Mouse (Mus musculus) hindbrain, embryonic 15.5 days (tissue): ENCODE measurements around the gene Ppm1b. TPM values are rescaled to one million over a fixed set of nuclear protein-coding genes. Genes with fewer than 3 reads are reported as not detected.
"Not testable (repeated sequence)": the region's sequence is repeated elsewhere in the genome, so short reads cannot be mapped to it uniquely, and the experiment has no call there.

Experiments
- ATAC-seq: fragments of 200-750 bp; cut with Nextera tagmentation; 2 replicates; pipeline ENCODE4 v1.8.0; 2017; ENCODE audit warnings: low read depth, moderate number of reproducible peaks, moderate TSS enrichment; ENCODE audit not compliant: low FRiP score
- H3K27ac ChIP-seq: fragments of 300-500 bp; sonication (generic); replicated peaks from 2 replicates; pipeline ENCODE4 v1.5.1; 2015; ENCODE audit warnings: mild to moderate bottlenecking, inconsistent platforms
- H3K27me3 ChIP-seq: fragments of 300-500 bp; sonication (generic); 2 replicates; pipeline ENCODE4 v1.6.1; 2015; ENCODE audit warnings: control low read depth, inconsistent platforms
- H3K36me3 ChIP-seq: fragments of 300-500 bp; sonication (generic); 2 replicates; pipeline ENCODE4 v1.6.1; 2015; ENCODE audit warnings: control low read depth, inconsistent platforms
- H3K4me1 ChIP-seq: fragments of 300-500 bp; sonication (generic); replicated peaks from 2 replicates; pipeline ENCODE4 v1.6.1; 2015; ENCODE audit warnings: control low read depth, inconsistent platforms
- H3K4me2 ChIP-seq: fragments of 300-500 bp; sonication (generic); 2 replicates; pipeline ENCODE4 v1.6.1; 2015; ENCODE audit warnings: moderate library complexity, mild to moderate bottlenecking, inconsistent platforms
- H3K4me3 ChIP-seq: fragments of 300-500 bp; sonication (generic); 2 replicates; pipeline ENCODE4 v1.5.1; 2015; ENCODE audit warnings: mild to moderate bottlenecking, inconsistent platforms
- H3K9ac ChIP-seq: fragments of 300-500 bp; sonication (generic); 2 replicates; pipeline ENCODE4 v1.6.1; 2015; ENCODE audit warnings: inconsistent platforms
- H3K9me3 ChIP-seq: fragments of 300-500 bp; sonication (generic); 2 replicates; pipeline ENCODE4 v1.6.1; 2016; ENCODE audit warnings: control low read depth, inconsistent platforms
- WGBS: fragments of 180-500 bp; shearing (Covaris S2); methylation state at CpG from one replicate; pipeline ENCODE4 v1.1.7; 2015; 5-methylcytosine and 5-hydroxymethylcytosine counted together
- polyA plus RNA-seq: library from polyadenylated mRNA; unstranded; fragments of >200 nt; fragmentation: Nextera tagmentation; extraction: Ambion mirVana; gene quantifications from 2 replicates; pipeline ENCODE4 v1.2.1, GENCODE M21; 2015

Ppm1b gene
- polyA plus RNA-seq = 85.1 and 87.6 TPM in 2 replicates

- 33% methylated on average over 9 of the region's 9 CpGs for WGBS
- Histone ChIP-seq H3K9ac (peak within 1 kb of the TSS; percentile 50), H3K9me3 (no peaks in the 10 kb centered on the region), H3K4me3 (peak within 1 kb of the TSS; percentile 91), H3K36me3 (no peaks in the 10 kb centered on the region), H3K27ac (peak within 1 kb of the TSS; percentile 96), H3K27me3 (no peaks in the 10 kb centered on the region), H3K4me2 (peak within 1 kb of the TSS; percentile 72), H3K4me1 (peaks cover 28% of the 10 kb centered on the region)
- no peak for ATAC-seq
Observed at GRCm38 (mm10) chr17:84956441-84956840, at the start of gene Ppm1b. Gene Ppm1b, plus strand, starts transcription at chr17:84956741.

GRCm38 (mm10) chr17:84921666-84922376, 34.7 kb upstream of the Ppm1b start:
- no peak for ATAC-seq
- H3K27me3 ChIP-seq = no peaks in the 10 kb centered on the region
- 91% methylated on average over 19 of the region's 19 CpGs for WGBS
- H3K9me3 ChIP-seq = no peaks in the 10 kb centered on the region
- no peak overlapping the region for H3K4me2 ChIP-seq
- no peaks in the 10 kb centered on the region for H3K36me3 ChIP-seq
- no peak overlapping the region for H3K27ac ChIP-seq
- H3K4me1 ChIP-seq = no peaks in the 10 kb centered on the region
- H3K4me3 ChIP-seq = no peak overlapping the region
- no peak overlapping the region for H3K9ac ChIP-seq

- 88% methylated on average over 5 of the region's 5 CpGs for WGBS
- H3K27ac ChIP-seq = no peak overlapping the region
- no peak overlapping the region for H3K4me3 ChIP-seq
- H3K36me3 ChIP-seq = no peaks in the 10 kb centered on the region
- no peaks in the 10 kb centered on the region for H3K27me3 ChIP-seq
- no peaks in the 10 kb centered on the region for H3K9me3 ChIP-seq
- ATAC-seq = no peak
- no peaks in the 10 kb centered on the region for H3K4me1 ChIP-seq
- no peak overlapping the region for H3K9ac ChIP-seq
- no peak overlapping the region for H3K4me2 ChIP-seq
Observed at GRCm38 (mm10) chr17:84924779-84925178, 31.8 kb upstream of the Ppm1b start.

- no peak overlapping the region for H3K4me3 ChIP-seq
- H3K9ac ChIP-seq = no peak overlapping the region
- H3K4me1 ChIP-seq = no peaks in the 10 kb centered on the region
- no peak overlapping the region for H3K4me2 ChIP-seq
- no peak overlapping the region for H3K27ac ChIP-seq
- no peaks in the 10 kb centered on the region for H3K36me3 ChIP-seq
- no peaks in the 10 kb centered on the region for H3K9me3 ChIP-seq
- 54% methylated on average over 5 of the region's 5 CpGs for WGBS
- H3K27me3 ChIP-seq = no peaks in the 10 kb centered on the region
- no peak for ATAC-seq
Observed at GRCm38 (mm10) chr17:84926233-84926632, 30.3 kb upstream of the Ppm1b start.

DNA sequence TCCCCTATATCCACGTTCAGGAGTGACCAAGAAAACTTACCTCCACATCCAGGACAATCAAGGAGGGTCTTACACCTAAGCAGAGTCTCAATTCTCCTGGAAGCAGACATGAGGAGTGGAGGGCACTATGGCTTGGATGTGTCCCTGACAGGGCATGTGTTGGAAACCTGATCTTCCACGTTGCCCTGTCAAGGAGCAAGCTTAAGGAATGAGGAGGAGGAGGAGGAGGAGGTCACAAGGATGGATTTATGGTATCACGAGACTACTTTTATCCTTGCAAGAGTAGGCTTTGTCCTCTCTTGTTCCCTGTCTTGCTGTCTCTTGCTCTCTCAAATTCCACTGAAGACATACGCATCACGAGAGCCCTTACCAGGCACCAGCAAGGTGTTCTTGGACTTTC, 29.0 kb upstream of the Ppm1b start:
- Histone ChIP-seq H3K27ac (no peak overlapping the region), H3K4me1 (no peaks in the 10 kb centered on the region), H3K27me3 (no peaks in the 10 kb centered on the region), H3K9me3 (no peaks in the 10 kb centered on the region), H3K9ac (no peak overlapping the region), H3K4me2 (no peak overlapping the region), H3K4me3 (no peak overlapping the region), H3K36me3 (no peaks in the 10 kb centered on the region)
- no peak for ATAC-seq
- 75% methylated on average over 5 of the region's 5 CpGs for WGBS

DNA sequence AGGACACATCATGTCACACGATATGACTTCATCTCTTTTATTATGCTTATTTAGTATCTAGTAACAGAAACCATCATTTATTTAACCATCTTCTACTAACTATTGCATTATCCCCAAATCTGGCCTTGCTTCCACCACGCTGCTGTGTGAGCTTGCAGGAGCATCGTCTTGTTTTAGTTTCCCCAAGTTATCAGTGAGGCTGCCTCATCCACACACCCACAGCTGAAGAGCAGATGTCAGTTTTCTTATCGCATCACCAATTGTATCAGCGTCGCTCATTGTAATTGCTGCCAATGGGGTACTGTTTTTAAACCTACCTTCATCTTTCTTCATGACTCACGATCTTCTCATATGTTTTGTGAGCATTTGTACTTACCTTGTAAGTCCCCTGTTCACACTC, 23.6 kb upstream of the Ppm1b start:
- ATAC-seq = no peak

GRCm38 (mm10) chr17:84933968-84934367, 22.6 kb upstream of the Ppm1b start:
- Histone ChIP-seq H3K9me3 (no peaks in the 10 kb centered on the region), H3K27me3 (no peaks in the 10 kb centered on the region), H3K4me3 (no peak overlapping the region), H3K4me1 (no peaks in the 10 kb centered on the region), H3K36me3 (no peaks in the 10 kb centered on the region), H3K4me2 (no peak overlapping the region), H3K27ac (no peak overlapping the region), H3K9ac (no peak overlapping the region)
- ATAC-seq = no peak
- 67% methylated on average over 5 of the region's 5 CpGs for WGBS

More for the DNA sequence above, 23.6 kb upstream of the Ppm1b start:
- H3K4me2 ChIP-seq = no peak overlapping the region
- no peak overlapping the region for H3K4me3 ChIP-seq
- H3K27ac ChIP-seq = no peak overlapping the region
- H3K27me3 ChIP-seq = no peaks in the 10 kb centered on the region
- no peak overlapping the region for H3K9ac ChIP-seq
- no peaks in the 10 kb centered on the region for H3K9me3 ChIP-seq
- WGBS = 94% methylated on average over 7 of the region's 7 CpGs
- H3K36me3 ChIP-seq = no peaks in the 10 kb centered on the region
- H3K4me1 ChIP-seq = no peaks in the 10 kb centered on the region

DNA sequence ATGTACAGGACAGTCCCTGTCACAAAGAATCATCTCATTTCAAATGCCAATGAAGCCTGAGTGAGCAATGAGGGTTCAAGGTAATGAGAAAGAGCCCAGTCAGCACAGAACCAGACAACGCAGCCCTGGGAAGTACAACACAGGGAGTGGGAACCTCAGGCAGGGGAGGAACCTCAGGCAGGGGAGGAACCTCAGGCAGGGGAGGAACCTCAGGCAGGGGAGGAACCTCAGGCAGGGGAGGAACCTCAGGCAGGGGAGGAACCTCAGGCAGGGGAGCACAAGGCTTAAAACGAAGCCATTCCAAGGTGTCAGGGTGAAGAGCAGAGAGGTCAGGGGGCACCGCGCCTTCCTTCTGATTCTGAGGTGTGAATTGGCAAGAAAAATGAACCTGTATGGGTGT, 20.9 kb upstream of the Ppm1b start:
- not testable (repeated sequence) for H3K36me3 ChIP-seq, H3K4me1 ChIP-seq, H3K27me3 ChIP-seq, ATAC-seq, H3K9ac ChIP-seq, H3K4me2 ChIP-seq, H3K9me3 ChIP-seq, H3K27ac ChIP-seq, H3K4me3 ChIP-seq
- 64% methylated on average over 4 of the region's 4 CpGs for WGBS

- no peak for ATAC-seq
- Histone ChIP-seq H3K27ac (no peak overlapping the region), H3K9ac (no peak overlapping the region), H3K27me3 (no peaks in the 10 kb centered on the region), H3K4me2 (no peak overlapping the region), H3K9me3 (no peaks in the 10 kb centered on the region), H3K36me3 (no peaks in the 10 kb centered on the region), H3K4me1 (no peaks in the 10 kb centered on the region), H3K4me3 (no peak overlapping the region)
- WGBS = 67% methylated on average over 9 of the region's 9 CpGs
Observed at GRCm38 (mm10) chr17:84936301-84936700, 20.2 kb upstream of the Ppm1b start.

GRCm38 (mm10) chr17:84936809-84937208, 19.7 kb upstream of the Ppm1b start:
- no peaks in the 10 kb centered on the region for H3K36me3 ChIP-seq
- no peak for ATAC-seq
- no peaks in the 10 kb centered on the region for H3K4me1 ChIP-seq
- no peak overlapping the region for H3K27ac ChIP-seq
- H3K9ac ChIP-seq = no peak overlapping the region
- no peak overlapping the region for H3K4me2 ChIP-seq
- H3K4me3 ChIP-seq = no peak overlapping the region
- no peaks in the 10 kb centered on the region for H3K27me3 ChIP-seq
- no peaks in the 10 kb centered on the region for H3K9me3 ChIP-seq
- 95% methylated on average over 5 of the region's 5 CpGs for WGBS

GRCm38 (mm10) chr17:84937220-84937619, 19.3 kb upstream of the Ppm1b start:
- no peak overlapping the region for H3K27ac ChIP-seq
- no peaks in the 10 kb centered on the region for H3K4me1 ChIP-seq
- no peak overlapping the region for H3K4me3 ChIP-seq
- no peak overlapping the region for H3K4me2 ChIP-seq
- H3K27me3 ChIP-seq = no peaks in the 10 kb centered on the region
- H3K9me3 ChIP-seq = no peaks in the 10 kb centered on the region
- no peak overlapping the region for H3K9ac ChIP-seq
- 92% methylated on average over 7 of the region's 7 CpGs for WGBS
- no peaks in the 10 kb centered on the region for H3K36me3 ChIP-seq
- ATAC-seq = no peak

DNA sequence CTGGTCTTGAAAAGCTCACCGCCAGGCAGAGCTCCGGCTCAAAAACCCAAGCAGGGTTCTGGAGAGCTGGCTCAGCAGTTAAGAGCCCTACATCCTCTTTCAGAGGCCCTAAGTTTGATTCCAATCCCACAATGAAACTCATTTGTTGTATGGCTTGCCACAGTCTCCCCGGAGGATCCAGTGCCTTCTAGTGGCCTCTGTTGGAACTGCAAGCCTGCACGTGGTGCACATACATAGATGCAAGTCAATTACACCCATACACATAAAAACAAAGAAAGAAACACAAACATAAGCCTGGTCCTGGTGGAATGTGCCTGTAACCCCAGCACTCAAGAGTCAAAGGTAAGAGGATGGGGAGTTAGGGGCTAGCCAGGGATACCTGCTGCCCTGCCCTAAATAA, 18.3 kb upstream of the Ppm1b start:
- H3K4me1 ChIP-seq = no peaks in the 10 kb centered on the region
- 98% methylated on average over 4 of the region's 4 CpGs for WGBS
- no peak overlapping the region for H3K9ac ChIP-seq
- no peaks in the 10 kb centered on the region for H3K36me3 ChIP-seq
- no peaks in the 10 kb centered on the region for H3K27me3 ChIP-seq
- H3K4me2 ChIP-seq = no peak overlapping the region
- H3K9me3 ChIP-seq = no peaks in the 10 kb centered on the region
- no peak overlapping the region for H3K4me3 ChIP-seq
- ATAC-seq = no peak
- H3K27ac ChIP-seq = no peak overlapping the region
